Mouse (Mus musculus): ENCODE data around the gene Eif2ak3.

DNA sequence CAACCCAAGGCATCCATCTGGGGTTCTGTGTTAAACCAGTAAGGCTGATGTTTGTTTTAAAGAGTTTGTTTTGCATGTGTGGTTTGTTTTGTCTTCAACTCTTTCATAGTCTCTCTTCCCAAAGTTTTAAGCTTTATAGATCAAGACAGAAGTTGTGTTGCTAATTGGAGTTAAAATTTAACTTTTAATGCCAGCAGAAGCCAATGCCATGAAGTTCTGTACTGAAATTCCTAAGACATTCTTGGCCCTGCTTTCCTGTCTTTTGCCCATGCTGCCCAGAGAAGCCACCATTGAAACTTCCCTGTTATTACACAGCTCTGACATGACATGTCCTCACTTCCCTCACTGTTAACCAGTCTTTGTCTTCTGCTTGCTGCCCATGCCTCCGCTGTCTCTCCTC lies 30.7 kb downstream of the Eif2ak3 start:
- no peak for TF ChIP-seq CTCF (IDR thresholded peaks at IDR 0.05; ENCODE audit: low read depth, low read length)
- TF ChIP-seq EP300 (IDR thresholded peaks at IDR 0.05; ENCODE audit: insufficient read depth, low read depth, low read length): no peak
- TF ChIP-seq POLR2A (IDR thresholded peaks at IDR 0.05; ENCODE audit: insufficient read depth, low read length): no peak
